Mouse (Mus musculus) left cerebral cortex, postnatal 14 days (tissue): Measurements from ENCODE around the gene Yif1a. TPM values are rescaled to one million over a fixed set of nuclear protein-coding genes. Genes with fewer than 3 reads are reported as not detected.
"Not testable (repeated sequence)": the region's sequence is repeated elsewhere in the genome, so short reads cannot be mapped to it uniquely, and the experiment has no call there.

ENCODE experiments used
- DNase-seq, 2 experiments: peaks; one replicate each; pipeline ENCODE4 v3.0.0; 2021 to 2022; ENCODE audit warnings: low spot score in 2 of 2, mixed read lengths in 1 of 2
- intact Hi-C: fragments of 180-260 bp; cut with DNase I; formaldehyde crosslinking; loops from one replicate; pipeline ENCODE4 v1.15.1; 2025
- total RNA-seq, 2 experiments: library from RNA; stranded (reverse); gene quantifications; 2 replicates each; pipeline ENCODE4 v1.2.3; 2021

Yif1a gene
- total RNA-seq, 2 experiments from 2014 or later: 24.2 to 27.5 TPM

GRCm38 (mm10) chr19:5079279-5079678 is 9.1 kb upstream of the Yif1a start:
- intact Hi-C loops: no loop called here
- DNase-seq: no peak

GRCm38 (mm10) chr19:5082005-5082404 is 6.3 kb upstream of the Yif1a start:
- intact Hi-C loops: no loop called here
- DNase-seq: no peak

- DNase-seq: no peak
- intact Hi-C loops: no loop called here
These were observed 5.7 kb upstream of the Yif1a start for GRCm38 (mm10) chr19:5082596-5082995.

- intact Hi-C loops: no loop called here
- peak in 1 of 2 experiments; percentile 68 for DNase-seq
These were observed 4.1 kb upstream of the Yif1a start for GRCm38 (mm10) chr19:5083961-5084833.

- intact Hi-C loops: no loop called here
- no peak for DNase-seq
These were observed 3.5 kb upstream of the Yif1a start for GRCm38 (mm10) chr19:5084834-5085144.

GRCm38 (mm10) chr19:5085145-5085863 is 3.0 kb upstream of the Yif1a start, which contains the start of gene Tmem151a:
TSS of gene Tmem151a (minus strand) at chr19:5085531.
- intact Hi-C loops: no loop called here
- DNase-seq: no peak

GRCm38 (mm10) chr19:5086533-5086932 is 1.8 kb upstream of the Yif1a start:
- intact Hi-C loops, DNase-seq: not testable (repeated sequence)

- intact Hi-C loops: no loop called here
- DNase-seq: no peak
These were observed 986 bp downstream of the Yif1a start for GRCm38 (mm10) chr19:5089324-5089723.

GRCm38 (mm10) chr19:5092083-5092482 is 3.7 kb downstream of the Yif1a start:
- intact Hi-C loops: no loop called here
- DNase-seq: no peak

GRCm38 (mm10) chr19:5093481-5094242 is 5.3 kb downstream of the Yif1a start:
- DNase-seq: no peak
- intact Hi-C loops: loop anchor here (2.0 kb wide), 1 partner anchor 45 kb away; no protein-coding TSS in a partner anchor

GRCm38 (mm10) chr19:5094243-5094632 is 5.9 kb downstream of the Yif1a start:
- intact Hi-C loops: loop anchor here (2.0 kb wide), 1 partner anchor 45 kb away; no protein-coding TSS in a partner anchor
- DNase-seq: peak; percentile 99

GRCm38 (mm10) chr19:5094746-5095417 is 6.5 kb downstream of the Yif1a start:
- no peak for DNase-seq
- intact Hi-C loops: loop anchor here (2.0 kb wide), 1 partner anchor 44 kb away; no protein-coding TSS in a partner anchor

GRCm38 (mm10) chr19:5095887-5096474 is 7.6 kb downstream of the Yif1a start:
- intact Hi-C loops: loop anchor here (2.0 kb wide), 1 partner anchor 43 kb away; no protein-coding TSS in a partner anchor
- DNase-seq: no peak

GRCm38 (mm10) chr19:5097521-5098362 is 9.4 kb downstream of the Yif1a start:
- intact Hi-C loops: no loop called here
- no peak for DNase-seq

- intact Hi-C loops: no loop called here
- DNase-seq: peak in 1 of 2 experiments; percentile 78
These were observed 10.2 kb downstream of the Yif1a start, which contains the start of gene Cnih2 for GRCm38 (mm10) chr19:5098363-5099143. TSS of gene Cnih2 (minus strand) at chr19:5098521.

- intact Hi-C loops: no loop called here
- no peak for DNase-seq
These were observed 17.7 kb downstream of the Yif1a start for GRCm38 (mm10) chr19:5106074-5106473.

GRCm38 (mm10) chr19:5106731-5107191 is 18.4 kb downstream of the Yif1a start, which contains the start of gene Rab1b:
TSS of gene Rab1b (minus strand) at chr19:5107072.
- peak; percentile 99 for DNase-seq
- intact Hi-C loops: no loop called here
